Mouse (Mus musculus) hindbrain, embryonic 15.5 days (tissue): ENCODE data around the gene Nol12. TPM values are rescaled to one million over a fixed set of nuclear protein-coding genes. Genes with fewer than 3 reads are reported as not detected.
A peak's percentile ranks its signal among the peaks of the same experiment; 100 is the strongest.

ENCODE experiments used
- ATAC-seq: fragments of 200-750 bp; cut with Nextera tagmentation; 2 replicates; pipeline ENCODE4 v1.8.0; 2017; ENCODE audit warnings: low read depth, moderate number of reproducible peaks, moderate TSS enrichment; ENCODE audit not compliant: low FRiP score
- H3K27ac ChIP-seq: fragments of 300-500 bp; sonication (generic); replicated peaks from 2 replicates; pipeline ENCODE4 v1.5.1; 2015; ENCODE audit warnings: mild to moderate bottlenecking, inconsistent platforms
- H3K27me3 ChIP-seq: fragments of 300-500 bp; sonication (generic); 2 replicates; pipeline ENCODE4 v1.6.1; 2015; ENCODE audit warnings: control low read depth, inconsistent platforms
- H3K36me3 ChIP-seq: fragments of 300-500 bp; sonication (generic); 2 replicates; pipeline ENCODE4 v1.6.1; 2015; ENCODE audit warnings: control low read depth, inconsistent platforms
- H3K4me1 ChIP-seq: fragments of 300-500 bp; sonication (generic); replicated peaks from 2 replicates; pipeline ENCODE4 v1.6.1; 2015; ENCODE audit warnings: control low read depth, inconsistent platforms
- H3K4me2 ChIP-seq: fragments of 300-500 bp; sonication (generic); 2 replicates; pipeline ENCODE4 v1.6.1; 2015; ENCODE audit warnings: moderate library complexity, mild to moderate bottlenecking, inconsistent platforms
- H3K4me3 ChIP-seq: fragments of 300-500 bp; sonication (generic); 2 replicates; pipeline ENCODE4 v1.5.1; 2015; ENCODE audit warnings: mild to moderate bottlenecking, inconsistent platforms
- H3K9ac ChIP-seq: fragments of 300-500 bp; sonication (generic); 2 replicates; pipeline ENCODE4 v1.6.1; 2015; ENCODE audit warnings: inconsistent platforms
- H3K9me3 ChIP-seq: fragments of 300-500 bp; sonication (generic); 2 replicates; pipeline ENCODE4 v1.6.1; 2016; ENCODE audit warnings: control low read depth, inconsistent platforms
- WGBS: fragments of 180-500 bp; shearing (Covaris S2); methylation state at CpG from one replicate; pipeline ENCODE4 v1.1.7; 2015; 5-methylcytosine and 5-hydroxymethylcytosine counted together
- polyA plus RNA-seq: library from polyadenylated mRNA; unstranded; fragments of >200 nt; fragmentation: Nextera tagmentation; extraction: Ambion mirVana; gene quantifications from 2 replicates; pipeline ENCODE4 v1.2.1, GENCODE M21; 2015

Gene Nol12
- polyA plus RNA-seq: 57.3 and 69.1 TPM in 2 replicates

DNA sequence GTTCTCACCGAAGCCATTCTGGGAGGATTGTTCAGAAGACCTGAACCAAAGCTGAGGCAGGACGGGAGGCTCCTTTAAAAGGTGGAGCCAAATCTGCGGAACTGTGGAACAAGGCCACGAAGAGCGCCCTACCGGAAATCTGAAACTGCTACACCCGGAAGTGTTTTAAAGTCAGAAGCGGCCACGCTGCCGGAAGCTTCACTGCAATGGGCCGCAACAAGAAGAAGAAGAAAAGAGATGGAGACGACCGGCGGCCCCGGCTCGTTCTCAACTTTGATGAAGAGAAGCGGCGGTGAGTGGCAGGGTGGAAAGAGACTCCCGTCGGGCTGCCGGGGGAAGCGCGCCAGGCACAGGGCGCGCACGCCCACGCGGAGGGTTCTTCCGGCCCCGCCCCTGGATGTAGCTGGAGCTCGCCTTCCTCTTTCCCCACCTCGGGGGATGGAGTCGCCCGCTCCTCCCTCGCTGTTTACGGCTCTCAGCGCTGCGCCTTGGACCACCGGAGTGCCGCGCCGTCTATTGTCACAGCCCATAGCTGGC is at the start of gene Nol12:
TSS of gene Nol12 (plus strand) at position 150 of the 537 bp plus-strand sequence.
- WGBS: under 1% methylated on average over 39 of the region's 42 CpGs
- H3K27me3 ChIP-seq: no peaks in the 10 kb centered on the region
- ATAC-seq: peak; percentile 90

DNA sequence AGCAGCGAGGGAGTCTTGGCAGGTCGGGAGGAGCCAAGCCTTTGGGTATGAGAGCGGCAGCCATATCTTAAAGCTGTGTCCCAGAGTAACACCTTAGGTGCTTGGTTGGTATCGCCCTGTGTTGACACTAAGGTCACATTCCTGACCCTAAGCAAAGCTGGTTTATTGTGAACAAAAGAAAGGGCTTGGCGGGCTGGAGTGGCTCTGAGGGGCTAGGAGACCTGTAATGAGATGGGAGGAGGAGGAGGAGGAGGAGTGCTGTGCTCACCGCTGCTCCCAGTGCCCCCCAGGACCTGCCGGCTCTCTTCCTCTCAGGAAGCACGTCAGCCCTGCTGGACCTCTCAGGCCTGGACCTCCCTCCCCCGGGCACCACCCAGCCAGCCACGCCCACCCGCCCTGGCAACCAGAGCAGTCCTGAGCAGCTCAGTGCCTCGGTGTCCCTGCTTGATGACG is 45.3 kb upstream of the Nol12 start:
- H3K4me1 ChIP-seq: peaks cover 6% of the 10 kb centered on the region
- H3K9ac ChIP-seq: no peak overlapping the region
- WGBS: 34% methylated on average over 13 of the region's 13 CpGs
- ATAC-seq: no peak
- H3K4me2 ChIP-seq: no peak overlapping the region
- no peak overlapping the region for H3K27ac ChIP-seq
- no peak overlapping the region for H3K4me3 ChIP-seq
- H3K36me3 ChIP-seq: peaks cover 63% of the 10 kb centered on the region
- no peaks in the 10 kb centered on the region for H3K27me3 ChIP-seq
- no peaks in the 10 kb centered on the region for H3K9me3 ChIP-seq

More for the DNA sequence above, at the start of gene Nol12:
- H3K9me3 ChIP-seq: no peaks in the 10 kb centered on the region
- H3K4me2 ChIP-seq: peak within 1 kb of the TSS; percentile 62
- peaks cover 18% of the 10 kb centered on the region for H3K36me3 ChIP-seq
- H3K4me1 ChIP-seq: peaks cover 12% of the 10 kb centered on the region
- H3K27ac ChIP-seq: peak within 1 kb of the TSS; percentile 84
- H3K9ac ChIP-seq: peak within 1 kb of the TSS; percentile 68
- H3K4me3 ChIP-seq: peak within 1 kb of the TSS; percentile 76

DNA sequence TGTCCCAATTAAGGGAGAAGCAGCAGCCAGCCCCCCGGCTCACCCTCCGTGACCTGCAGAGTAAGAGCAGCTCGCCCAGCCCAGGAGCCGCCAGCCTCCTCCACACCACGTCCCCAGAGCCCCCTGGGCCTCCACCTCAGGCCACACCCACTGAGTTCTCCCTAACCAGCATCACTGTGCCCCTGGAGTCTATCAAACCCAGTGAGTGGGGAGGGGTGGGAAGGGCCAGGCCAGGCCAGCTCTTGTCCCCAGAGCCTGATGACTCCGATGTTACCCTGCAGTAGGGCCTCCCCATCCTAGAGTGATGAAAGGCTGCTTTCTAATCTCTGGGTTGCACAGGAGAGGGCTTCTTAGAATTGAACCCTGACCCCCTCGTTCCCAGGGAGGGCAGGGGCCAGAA is 42.3 kb upstream of the Nol12 start:
- no peaks in the 10 kb centered on the region for H3K9me3 ChIP-seq
- WGBS: 75% methylated on average over 7 of the region's 7 CpGs
- H3K4me3 ChIP-seq: no peak overlapping the region
- H3K4me2 ChIP-seq: no peak overlapping the region
- H3K9ac ChIP-seq: no peak overlapping the region
- ATAC-seq: no peak
- H3K36me3 ChIP-seq: peaks cover 38% of the 10 kb centered on the region
- H3K27ac ChIP-seq: no peak overlapping the region
- H3K4me1 ChIP-seq: peaks cover 6% of the 10 kb centered on the region
- no peaks in the 10 kb centered on the region for H3K27me3 ChIP-seq

DNA sequence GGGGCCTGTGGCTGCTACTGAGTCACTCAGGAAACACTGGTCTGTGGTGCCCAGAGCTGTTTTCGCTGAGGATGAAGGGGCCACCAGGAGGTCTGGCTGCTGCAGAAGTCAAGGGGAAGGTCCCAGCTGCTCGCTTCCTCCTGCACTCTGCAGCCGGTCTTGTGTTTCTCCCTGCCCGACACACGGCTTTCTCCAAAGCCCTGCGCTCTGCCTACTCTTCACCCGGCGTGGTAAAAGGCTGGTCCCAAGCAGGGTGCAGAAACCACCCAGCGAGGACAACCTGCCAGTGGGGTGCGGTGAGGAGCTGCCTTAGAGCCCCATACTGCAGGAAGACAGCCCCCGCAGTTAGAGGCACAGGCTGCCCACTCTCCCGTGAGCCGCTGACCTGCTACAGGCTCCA is 40.0 kb upstream of the Nol12 start:
- Histone ChIP-seq H3K27ac (no peak overlapping the region), H3K36me3 (peaks cover 26% of the 10 kb centered on the region), H3K4me2 (no peak overlapping the region), H3K4me3 (no peak overlapping the region), H3K27me3 (peaks cover 7% of the 10 kb centered on the region; the same call in 1 of the 2 replicates), H3K9ac (no peak overlapping the region), H3K4me1 (peaks cover 10% of the 10 kb centered on the region), H3K9me3 (no peaks in the 10 kb centered on the region)
- WGBS: 75% methylated on average over 13 of the region's 13 CpGs
- ATAC-seq: no peak

DNA sequence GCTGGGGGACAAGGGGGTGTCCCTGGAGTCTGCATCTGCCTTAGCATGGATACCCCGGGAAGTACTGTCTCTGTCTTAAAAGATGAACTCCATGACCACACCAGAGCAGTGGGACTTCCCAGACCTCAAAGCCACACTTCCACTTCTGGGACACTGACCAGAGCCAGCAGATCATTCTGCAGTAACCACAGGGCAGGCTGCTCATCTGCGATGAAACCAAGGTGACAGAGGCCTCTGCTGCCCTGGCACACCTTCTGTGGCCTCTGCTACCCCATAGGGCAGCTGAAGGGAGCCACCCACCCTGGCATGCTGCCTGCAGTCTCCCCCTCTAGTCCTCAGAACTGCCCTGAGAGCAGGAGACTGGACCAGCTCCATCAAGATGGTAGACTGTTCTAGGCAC is 39.0 kb upstream of the Nol12 start:
- H3K27me3 ChIP-seq: peaks cover 7% of the 10 kb centered on the region; the same call in 1 of the 2 replicates
- no peak overlapping the region for H3K9ac ChIP-seq
- WGBS: 82% methylated on average over 2 of the region's 2 CpGs
- H3K4me2 ChIP-seq: no peak overlapping the region
- H3K4me1 ChIP-seq: peaks cover 20% of the 10 kb centered on the region
- H3K27ac ChIP-seq: no peak overlapping the region
- ATAC-seq: no peak
- peaks cover 25% of the 10 kb centered on the region for H3K36me3 ChIP-seq
- H3K4me3 ChIP-seq: no peak overlapping the region
- no peaks in the 10 kb centered on the region for H3K9me3 ChIP-seq

DNA sequence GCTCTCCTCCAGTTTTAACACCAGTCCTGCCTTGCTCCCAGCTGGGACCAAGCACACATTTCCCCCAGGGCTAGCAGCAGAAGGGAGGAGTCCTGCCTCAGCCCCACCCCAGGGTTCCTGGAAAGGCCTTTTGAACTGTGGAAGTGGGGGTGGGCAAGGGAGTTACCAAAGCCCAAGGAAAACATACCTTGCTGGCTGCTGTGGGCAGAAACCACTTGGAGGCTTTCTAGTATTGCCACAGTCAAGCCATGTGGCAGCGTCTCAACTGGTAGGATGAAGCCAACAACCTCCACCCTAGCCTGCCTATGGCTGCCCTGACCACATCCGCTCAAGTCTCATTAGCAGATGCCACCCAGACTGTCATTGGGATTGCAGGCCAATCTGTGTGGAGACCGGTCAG is 38.6 kb upstream of the Nol12 start:
- no peak overlapping the region for H3K4me3 ChIP-seq
- H3K36me3 ChIP-seq: peaks cover 21% of the 10 kb centered on the region
- peaks cover 11% of the 10 kb centered on the region; the same call in 1 of the 2 replicates for H3K27me3 ChIP-seq
- 92% methylated on average over 3 of the region's 3 CpGs for WGBS
- no peak for ATAC-seq
- H3K4me2 ChIP-seq: no peak overlapping the region
- peaks cover 24% of the 10 kb centered on the region for H3K4me1 ChIP-seq
- no peak overlapping the region for H3K27ac ChIP-seq
- H3K9ac ChIP-seq: no peak overlapping the region
- H3K9me3 ChIP-seq: no peaks in the 10 kb centered on the region

DNA sequence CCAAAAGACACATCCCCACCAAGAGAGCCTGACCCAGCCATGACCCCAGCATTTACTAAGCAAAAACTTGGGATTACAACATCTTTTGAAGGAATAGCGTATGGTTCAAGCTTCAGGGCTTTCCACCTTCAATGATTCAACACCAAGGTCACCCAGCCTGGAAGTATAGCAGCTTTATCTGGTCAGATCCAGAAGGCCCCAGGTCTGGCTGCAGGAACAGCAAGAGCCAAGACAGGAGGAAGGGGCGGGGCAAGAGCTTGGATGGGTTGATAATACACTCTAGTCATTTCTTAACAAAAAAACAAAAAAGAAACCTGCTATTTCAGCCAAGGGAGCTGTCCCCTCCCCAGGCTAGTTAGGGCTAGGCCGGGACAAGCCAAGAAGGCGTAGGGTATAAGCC is 37.2 kb upstream of the Nol12 start:
- Histone ChIP-seq H3K27ac (no peak overlapping the region), H3K27me3 (peaks cover 15% of the 10 kb centered on the region; the same call in 1 of the 2 replicates), H3K36me3 (peaks cover 12% of the 10 kb centered on the region; the same call in 1 of the 2 replicates), H3K4me3 (no peak overlapping the region), H3K9ac (no peak overlapping the region), H3K9me3 (no peaks in the 10 kb centered on the region), H3K4me1 (peaks cover 27% of the 10 kb centered on the region), H3K4me2 (no peak overlapping the region)
- WGBS: 91% methylated on average over 4 of the region's 4 CpGs
- no peak for ATAC-seq

DNA sequence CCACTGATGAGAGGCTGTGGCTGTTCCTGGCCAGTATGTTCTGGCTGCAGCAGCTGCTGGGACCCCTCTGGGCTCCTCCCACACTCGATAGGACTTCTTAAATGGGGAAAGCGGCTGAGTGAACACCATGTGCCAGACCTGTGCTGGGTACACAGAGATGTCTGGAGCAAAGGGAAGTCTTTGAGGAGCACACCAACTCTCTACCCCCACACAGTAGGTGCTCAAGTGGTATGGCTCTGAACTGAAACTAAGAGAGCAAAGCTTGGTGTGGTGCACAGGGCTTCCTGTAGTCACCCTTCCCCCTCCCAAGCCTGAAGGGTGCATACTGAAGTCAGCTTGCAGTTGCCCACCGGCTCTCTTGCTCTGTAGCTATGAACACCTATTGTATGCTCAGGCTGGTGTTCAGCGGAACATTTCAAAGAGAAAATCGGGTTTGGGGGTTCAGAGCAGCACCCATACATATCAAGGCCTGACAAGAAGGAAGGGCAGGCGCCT is 36.2 kb upstream of the Nol12 start:
- WGBS: 57% methylated on average over 6 of the region's 6 CpGs
- ATAC-seq: no peak
- no peak overlapping the region for H3K4me3 ChIP-seq

DNA sequence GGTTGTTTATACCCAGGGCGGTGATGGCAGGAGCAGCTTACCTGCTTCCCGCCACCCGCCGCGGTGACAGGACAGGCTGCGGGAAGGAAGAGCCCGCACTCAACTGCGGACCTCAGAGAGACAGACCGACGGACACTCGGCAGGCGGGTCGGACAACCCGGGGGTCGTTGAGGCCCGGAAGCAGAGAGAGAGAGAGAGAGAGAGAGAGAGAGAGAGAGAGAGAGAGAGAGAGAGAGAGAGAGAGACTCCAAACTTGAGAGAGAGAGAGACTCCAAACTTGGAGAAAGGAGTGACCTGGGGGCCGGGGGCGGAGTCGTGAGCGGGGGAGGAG is 35.4 kb upstream of the Nol12 start, which contains the start of gene Gm49510:
TSS of gene Gm49510 (plus strand) at position 259 of the 331 bp plus-strand sequence.
- H3K9ac ChIP-seq: peak within 1 kb of the TSS; percentile 59
- no peak for ATAC-seq
- H3K27ac ChIP-seq: no peak within 1 kb of the TSS
- H3K36me3 ChIP-seq: no peaks in the 10 kb centered on the region
- H3K4me1 ChIP-seq: peaks cover 21% of the 10 kb centered on the region
- H3K9me3 ChIP-seq: no peaks in the 10 kb centered on the region
- peaks cover 15% of the 10 kb centered on the region; the same call in 1 of the 2 replicates for H3K27me3 ChIP-seq
- peak within 1 kb of the TSS; percentile 59 for H3K4me3 ChIP-seq
- peak within 1 kb of the TSS; percentile 98 for H3K4me2 ChIP-seq
- 4% methylated on average over 19 of the region's 20 CpGs for WGBS

More for the DNA sequence above, 36.2 kb upstream of the Nol12 start:
- Histone ChIP-seq H3K4me1 (peaks cover 27% of the 10 kb centered on the region), H3K27ac (no peak overlapping the region), H3K9me3 (no peaks in the 10 kb centered on the region), H3K4me2 (peak overlapping the region; percentile 98; the same call in 1 of the 2 replicates), H3K27me3 (peaks cover 15% of the 10 kb centered on the region; the same call in 1 of the 2 replicates), H3K36me3 (peaks cover 1% of the 10 kb centered on the region; the same call in 1 of the 2 replicates), H3K9ac (no peak overlapping the region)

DNA sequence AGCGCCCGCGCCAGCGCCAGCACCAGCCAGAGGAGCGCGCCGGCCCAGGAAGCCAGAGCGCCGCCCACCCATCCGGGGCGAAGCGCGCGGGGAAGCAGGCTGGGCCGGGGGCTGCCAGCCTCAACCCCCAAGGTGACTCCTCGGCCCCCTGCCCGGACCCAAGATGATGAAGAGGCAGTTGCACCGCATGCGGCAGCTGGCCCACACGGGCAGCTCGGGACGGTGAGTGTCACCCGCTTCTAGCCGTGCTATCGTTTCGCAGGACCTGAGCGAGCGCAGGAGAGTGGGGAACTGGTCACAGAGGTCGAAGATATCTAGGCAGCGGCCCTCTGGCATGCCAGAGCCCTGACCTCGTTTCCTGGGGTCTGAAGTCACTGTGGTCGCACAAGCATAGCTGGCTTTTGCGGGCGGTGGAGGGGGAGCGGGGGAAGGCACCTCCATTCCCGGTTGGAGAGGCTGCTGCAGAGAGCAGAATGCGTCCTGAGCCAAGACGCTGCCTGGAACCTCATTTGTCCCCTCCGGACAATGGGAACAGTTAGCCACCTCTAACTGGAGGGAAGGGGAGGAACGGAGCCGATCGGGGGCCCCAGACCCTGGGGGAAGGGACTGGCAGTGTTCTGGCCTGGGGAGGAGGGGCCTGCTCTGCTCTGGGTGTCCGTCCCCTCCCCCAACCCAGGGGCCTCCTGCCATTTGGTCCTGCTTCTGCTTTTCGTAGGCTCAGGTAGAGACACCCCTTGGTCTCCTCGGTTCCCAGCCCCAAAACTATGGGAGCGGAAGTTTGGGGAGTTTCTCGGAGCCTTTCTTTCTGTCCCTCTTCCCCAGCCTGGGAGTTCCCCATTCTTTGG is 34.8 kb upstream of the Nol12 start, which contains the start of gene Sh3bp1:
TSS of gene Sh3bp1 (plus strand) at position 29 of the 845 bp plus-strand sequence.
- H3K4me3 ChIP-seq: peak within 1 kb of the TSS; percentile 59
- H3K9me3 ChIP-seq: no peaks in the 10 kb centered on the region
- H3K27me3 ChIP-seq: peaks cover 15% of the 10 kb centered on the region; the same call in 1 of the 2 replicates
- peak within 1 kb of the TSS; percentile 59 for H3K9ac ChIP-seq
- ATAC-seq: no peak
- WGBS: 2% methylated on average over 47 of the region's 47 CpGs
- no peak within 1 kb of the TSS for H3K27ac ChIP-seq
- peaks cover 21% of the 10 kb centered on the region for H3K4me1 ChIP-seq
- H3K36me3 ChIP-seq: no peaks in the 10 kb centered on the region
- peak within 1 kb of the TSS; percentile 98 for H3K4me2 ChIP-seq

DNA sequence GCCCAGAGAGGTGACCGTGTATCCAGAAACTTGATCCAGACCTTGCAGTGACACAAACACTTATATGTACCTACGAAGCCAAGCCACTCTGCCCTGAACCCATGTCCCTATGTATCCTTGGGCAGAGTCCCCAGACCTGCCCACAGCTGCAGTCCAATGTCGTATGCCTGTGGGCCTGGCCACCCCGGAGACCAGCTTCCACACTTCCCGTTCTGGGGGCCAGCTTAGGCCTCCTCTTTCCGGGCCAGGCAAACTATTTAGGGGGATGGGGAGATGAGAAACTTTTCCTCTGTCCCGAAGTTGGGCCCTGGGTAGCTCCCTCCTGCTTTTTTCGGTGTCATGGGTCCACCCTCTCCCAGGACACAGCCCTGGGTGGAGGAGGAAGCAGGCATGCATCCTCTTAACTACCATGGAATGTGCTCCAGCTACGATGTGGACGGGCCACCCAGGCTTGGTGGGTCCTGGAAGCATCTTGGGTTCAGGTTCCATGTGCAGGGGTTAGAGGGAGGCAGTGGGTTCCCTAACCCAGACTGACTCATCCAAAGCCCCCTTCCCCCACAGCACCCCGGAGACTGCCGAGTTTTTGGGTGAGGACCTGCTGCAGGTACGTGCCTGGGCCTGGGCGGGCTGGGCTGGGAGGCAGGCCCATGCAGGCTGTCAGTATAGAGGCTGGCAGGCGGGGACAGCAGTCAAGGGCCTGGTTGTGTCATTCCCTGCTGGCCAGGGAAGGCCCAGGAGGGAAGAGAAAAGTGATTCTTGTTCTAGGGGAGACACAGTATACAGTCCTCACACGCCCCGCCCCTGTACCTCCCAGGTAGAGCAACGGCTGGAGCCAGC is 33.9 kb upstream of the Nol12 start:
- Histone ChIP-seq H3K4me1 (peaks cover 21% of the 10 kb centered on the region), H3K36me3 (no peaks in the 10 kb centered on the region), H3K4me3 (peak overlapping the region; percentile 59), H3K9ac (no peak overlapping the region), H3K9me3 (no peaks in the 10 kb centered on the region), H3K27ac (no peak overlapping the region), H3K27me3 (peaks cover 15% of the 10 kb centered on the region; the same call in 1 of the 2 replicates), H3K4me2 (peak overlapping the region; percentile 98)
- no peak for ATAC-seq
- WGBS: 27% methylated on average over 18 of the region's 18 CpGs
